Mouse (Mus musculus) macrophage (primary cell): ENCODE data around the gene Fsd2. TPM values are rescaled to one million over a fixed set of nuclear protein-coding genes. Genes with fewer than 3 reads are reported as not detected.

ENCODE experiments used
- H3K27ac ChIP-seq: fragments of 350-480 bp; formaldehyde crosslinking; 2 replicates; pipeline ENCODE4 v1.9.0; 2021
- H3K36me3 ChIP-seq: fragments of 350-480 bp; formaldehyde crosslinking; 2 replicates; pipeline ENCODE4 v1.9.0; 2021; ENCODE audit errors: inconsistent target
- H3K4me3 ChIP-seq: fragments of 350-480 bp; formaldehyde crosslinking; 2 replicates; pipeline ENCODE4 v1.9.0; 2021; ENCODE audit errors: inconsistent target
- H3K79me2 ChIP-seq: fragments of 350-480 bp; formaldehyde crosslinking; 2 replicates; pipeline ENCODE4 v1.9.0; 2021; ENCODE audit errors: inconsistent target
- WGBS: methylation state at CpG from one replicate; pipeline ENCODE4 v1.1.7; 2026; ENCODE audit warnings: inconsistent platforms; ENCODE audit not compliant: missing documents; 5-methylcytosine and 5-hydroxymethylcytosine counted together
- polyA plus RNA-seq: library from polyadenylated mRNA; stranded (reverse); fragments of 250-400 nt; gene quantifications from 3 replicates; pipeline ENCODE4 v1.2.4, GENCODE M21; 2018; ENCODE audit warnings: inconsistent platforms

Gene Fsd2
- polyA plus RNA-seq, 1 experiment from 2014 or later: 0.30 TPM

DNA sequence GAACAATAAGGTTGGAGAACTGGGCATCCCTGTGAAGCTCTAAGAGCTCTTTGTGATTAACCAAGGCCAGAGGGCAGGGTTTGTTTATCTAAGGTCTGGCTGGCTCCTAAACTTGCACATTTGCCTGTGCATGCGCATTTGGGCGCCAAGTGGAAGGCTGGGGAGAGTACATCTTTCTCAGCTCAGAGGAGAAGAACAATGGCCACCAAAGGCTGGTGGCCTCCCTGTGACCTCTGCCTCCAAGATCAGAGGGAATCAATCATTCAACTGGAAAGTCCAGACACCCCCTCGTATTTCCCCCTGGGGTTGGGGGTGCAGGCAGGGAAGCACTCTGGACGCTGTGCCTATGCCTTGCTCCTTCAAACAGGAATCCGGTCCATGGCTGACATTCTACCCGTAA is 69.6 kb downstream of the Fsd2 start:
- Histone ChIP-seq H3K4me3 (no peak overlapping the region), H3K36me3 (no peaks in the 10 kb centered on the region)
- 34% methylated on average over 6 of the region's 6 CpGs for WGBS

DNA sequence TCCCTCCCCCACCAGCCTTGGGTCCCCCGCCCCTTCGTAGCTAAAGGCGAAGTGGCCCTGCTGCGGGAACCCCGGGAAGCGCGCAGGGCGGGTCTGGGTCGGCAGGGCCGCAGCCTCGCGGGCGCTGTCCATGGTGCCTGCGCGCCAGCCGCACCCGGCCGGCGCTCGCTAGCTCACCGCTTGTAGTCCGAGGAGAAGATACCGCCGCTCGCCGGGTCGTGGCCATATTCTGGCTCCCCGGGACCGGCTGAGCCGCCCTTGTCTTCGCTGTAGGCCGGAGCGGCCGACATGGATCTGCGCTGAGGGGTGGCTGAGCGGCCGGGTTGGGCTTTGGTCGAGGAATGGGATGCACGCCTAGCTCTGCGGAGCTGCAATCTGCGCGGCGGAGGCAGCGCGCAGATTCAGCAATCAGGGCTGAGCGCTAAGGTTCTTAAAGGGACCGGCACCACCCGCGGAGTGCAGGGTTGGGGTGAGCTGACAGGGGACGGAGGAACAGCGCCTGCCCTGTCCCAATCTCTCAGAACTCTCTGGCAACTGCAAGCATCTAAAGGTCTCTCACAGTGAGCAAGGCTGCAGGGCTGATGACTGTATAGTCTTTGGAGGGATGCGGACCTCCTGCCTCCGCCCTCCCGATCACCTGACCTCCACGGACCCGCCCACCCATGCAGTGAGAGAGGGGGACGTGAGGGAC is 73.3 kb downstream of the Fsd2 start, which contains the start of gene Ap3b2:
Gene Ap3b2, minus strand, starts transcription at position 595 of the 691 bp plus-strand sequence.
- 2% methylated on average over 57 of the region's 57 CpGs for WGBS
- Histone ChIP-seq H3K36me3 (no peaks in the 10 kb centered on the region), H3K27ac (no peak within 1 kb of the TSS), H3K4me3 (peak within 1 kb of the TSS; percentile 13; the same call in 1 of the 2 replicates), H3K79me2 (no peaks in the 10 kb centered on the region)

More for the DNA sequence above, 69.6 kb downstream of the Fsd2 start:
- no peaks in the 10 kb centered on the region for H3K79me2 ChIP-seq
- no peak overlapping the region for H3K27ac ChIP-seq

DNA sequence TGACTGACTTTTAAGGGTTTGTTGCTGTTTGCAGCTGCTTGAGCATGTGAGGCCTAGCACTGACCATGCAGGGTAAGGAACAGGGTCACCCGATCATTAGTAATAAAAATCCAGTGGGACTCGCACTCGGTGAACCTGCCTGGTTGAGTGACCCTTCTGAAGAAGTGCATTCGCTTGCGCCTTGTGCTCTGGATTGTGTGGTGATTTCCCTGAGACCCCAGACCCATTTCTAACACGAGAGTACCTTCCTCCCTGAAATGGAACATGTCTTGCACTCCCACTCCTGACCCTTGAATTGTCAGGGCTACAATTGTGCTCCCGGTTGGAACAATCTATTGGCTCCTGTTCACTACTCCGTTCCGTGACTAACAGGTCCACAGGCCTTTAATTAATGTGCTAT is 74.1 kb downstream of the Fsd2 start:
- 71% methylated on average over 8 of the region's 9 CpGs for WGBS
- no peak overlapping the region for H3K4me3 ChIP-seq
- no peak overlapping the region for H3K27ac ChIP-seq
- H3K79me2 ChIP-seq: no peaks in the 10 kb centered on the region
- no peaks in the 10 kb centered on the region for H3K36me3 ChIP-seq

DNA sequence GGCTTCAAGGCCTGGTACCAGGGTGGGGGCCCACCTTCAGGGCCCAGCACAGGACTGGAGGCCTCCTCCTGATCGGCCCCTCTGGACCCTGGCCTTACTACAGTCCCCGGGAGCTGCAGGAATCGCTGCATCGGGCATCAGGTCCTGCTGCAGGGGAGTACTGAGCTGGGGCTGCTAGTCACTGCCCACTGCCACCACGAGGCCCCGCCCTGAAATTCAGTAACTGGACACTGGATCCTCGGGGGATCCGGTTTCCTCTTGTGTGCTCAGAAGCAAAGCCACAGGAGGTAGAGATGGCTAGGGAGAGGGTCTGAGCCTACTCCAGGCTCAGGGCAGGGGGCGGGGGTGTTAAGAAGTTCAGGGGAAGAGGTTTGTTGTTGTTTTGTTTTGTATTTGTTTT is 77.1 kb downstream of the Fsd2 start:
- WGBS: 23% methylated on average over 9 of the region's 9 CpGs
- Histone ChIP-seq H3K4me3 (no peak overlapping the region), H3K79me2 (no peaks in the 10 kb centered on the region), H3K36me3 (no peaks in the 10 kb centered on the region), H3K27ac (no peak overlapping the region)

Other genes starting within 250 kb of the Fsd2 start
- gene Rps17, start 221.7 kb downstream of the Fsd2 start, polyA plus RNA-seq: 1,376 to 1,956 TPM (median 1,699 TPM) in 3 replicates
- 8.8 to 18.0 TPM (median 11.7 TPM) in 3 replicates for gene Cpeb1, start 111.5 kb downstream of the Fsd2 start, polyA plus RNA-seq
- not detected in 3 replicates for gene Ap3b2, start 73.0 kb downstream of the Fsd2 start, polyA plus RNA-seq
- gene BC048679, start 68.7 kb downstream of the Fsd2 start, polyA plus RNA-seq: not detected in 3 replicates
- 7.0 to 9.1 TPM (median 8.4 TPM) in 3 replicates for gene Whamm, start 4.3 kb upstream of the Fsd2 start, polyA plus RNA-seq
- gene Homer2, start 140.6 kb upstream of the Fsd2 start, polyA plus RNA-seq: not detected in 3 replicates
- 53.6 to 89.0 TPM (median 71.9 TPM) in 3 replicates for gene Ramac, start 196.0 kb upstream of the Fsd2 start, polyA plus RNA-seq
- 23.4 to 27.6 TPM (median 24.6 TPM) in 3 replicates for gene 3110040N11Rik, start 222.5 kb upstream of the Fsd2 start, polyA plus RNA-seq